21 mouse cellular contexts compared by ENCODE assay signal in the genomic region with DNA sequence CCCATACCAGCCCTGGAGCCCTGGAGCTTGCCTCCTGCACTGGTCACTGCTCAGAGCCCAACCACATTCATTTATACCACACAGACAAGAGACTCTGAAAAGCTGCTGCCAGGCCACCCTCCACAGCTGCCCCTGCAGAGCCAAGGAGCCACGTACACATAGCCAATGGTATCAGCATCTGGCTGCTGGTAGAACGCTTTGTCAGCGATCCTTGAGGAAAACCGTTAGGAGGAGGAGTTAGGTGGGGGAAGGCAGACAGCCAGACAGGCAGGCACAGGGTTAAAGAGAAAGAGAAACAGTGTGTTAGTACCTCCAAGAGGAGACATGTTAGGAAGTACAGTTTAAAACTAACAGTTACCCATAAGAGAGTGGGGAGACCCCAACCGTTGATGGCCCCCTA. TPM values are rescaled to one million over a fixed set of nuclear protein-coding genes. Genes with fewer than 3 reads are reported as not detected.
DNase-seq lines count a peak whose midpoint lies in the region; ATAC-seq and TF ChIP-seq lines count a peak whose summit lies in the region.
"Had no signal": no experiment of that assay in that cellular context is flagged by ENCODE, and none has a peak within 500 bp of the region (broad histone marks: within the 10 kb centered on the region; RNA-seq: fewer than 3 reads in every experiment).

No protein-coding gene starts in this region.

- no peak for DNase-seq in gastrocnemius, adult 2 months
- no peak for DNase-seq in gastrocnemius, postnatal 36 days
- no peak for DNase-seq in heart, adult 2 months
- peak; percentile 42 to 70 for DNase-seq in kidney, postnatal 25 days
- DNase-seq in layer of hippocampus, postnatal 36 days = no peak
- DNase-seq: adrenal gland, postnatal 25 days; cerebellum, adult 11 months; gastrocnemius, postnatal 14 days; lung, adult 18-20 months; retina, postnatal 1 day had no signal

- peak overlapping the region; percentile 46; the same call in 1 of the 2 replicates for H3K27ac ChIP-seq in gastrocnemius, adult 2 months
- H3K27ac ChIP-seq in heart, embryonic 16.5 days (ENCODE audit: low read length) = peak overlapping the region; percentile 85
- H3K27ac ChIP-seq in heart, adult 2 months = no peak overlapping the region
- no peak overlapping the region for H3K27ac ChIP-seq in kidney, embryonic 15.5 days
- H3K27ac ChIP-seq in intestine, embryonic 16.5 days (ENCODE audit: low read length) = 0 out of 2 replicates have a peak overlapping the region, but pooled peaks have one; percentile 24
- H3K27ac ChIP-seq: embryonic facial prominence, embryonic 15.5 days; forebrain, embryonic 10.5 days; kidney, postnatal 0 days; macrophage; midbrain, embryonic 10.5 days; stomach, embryonic 15.5 days had no signal

- H3K79me2 ChIP-seq in heart, adult 2 months (replicated peaks; ENCODE audit: control insufficient read depth, insufficient read depth, low read length) = no peaks in the 10 kb centered on the region; the same call in 1 of the 2 replicates

- H3K4me3 ChIP-seq in gastrocnemius, adult 2 months = no peak overlapping the region
- no peak overlapping the region for H3K4me3 ChIP-seq in heart, embryonic 16.5 days (ENCODE audit: low read length)
- no peak overlapping the region for H3K4me3 ChIP-seq in heart, adult 2 months
- no peak overlapping the region for H3K4me3 ChIP-seq in kidney, embryonic 15.5 days (replicated peaks)
- H3K4me3 ChIP-seq in intestine, embryonic 16.5 days (ENCODE audit: low read length) = no peak overlapping the region
- H3K4me3 ChIP-seq: embryonic facial prominence, embryonic 15.5 days; forebrain, embryonic 10.5 days; midbrain, embryonic 10.5 days; stomach, embryonic 15.5 days had no signal

- 0 out of 2 replicates have a peak overlapping the region, but pooled peaks have one; percentile 11 for H3K9ac ChIP-seq in heart, embryonic 16.5 days (ENCODE audit: low read length)
- H3K9ac ChIP-seq in heart, adult 2 months (ENCODE audit: low read depth, low read length) = no peak overlapping the region
- H3K9ac ChIP-seq in kidney, embryonic 15.5 days = no peak overlapping the region; the same call in 1 of the 2 replicates
- 0 out of 2 replicates have a peak overlapping the region, but pooled peaks have one; percentile 21 for H3K9ac ChIP-seq in intestine, embryonic 16.5 days (ENCODE audit: low read depth, low read length)
- H3K9ac ChIP-seq: embryonic facial prominence, embryonic 15.5 days; stomach, embryonic 15.5 days had no signal

- no peaks in the 10 kb centered on the region for H3K27me3 ChIP-seq in heart, embryonic 16.5 days (ENCODE audit: control insufficient read depth, insufficient read depth, low read length)
- H3K27me3 ChIP-seq in heart, adult 2 months (ENCODE audit: control insufficient read depth, insufficient read depth, low read length) = no peaks in the 10 kb centered on the region
- no peaks in the 10 kb centered on the region for H3K27me3 ChIP-seq in kidney, embryonic 15.5 days
- H3K27me3 ChIP-seq in intestine, embryonic 16.5 days (replicated peaks; ENCODE audit: control insufficient read depth, insufficient read depth, low read length) = no peaks in the 10 kb centered on the region
- H3K27me3 ChIP-seq: CH12.LX; embryonic facial prominence, embryonic 15.5 days; stomach, embryonic 15.5 days had no signal

- peak overlapping the region; percentile 43; the same call in 1 of the 2 replicates for H3K4me2 ChIP-seq in heart, embryonic 16.5 days (ENCODE audit: low read depth, low read length)
- H3K4me2 ChIP-seq in kidney, embryonic 15.5 days = no peak overlapping the region
- no peak overlapping the region for H3K4me2 ChIP-seq in intestine, embryonic 16.5 days (ENCODE audit: low read depth, low read length)
- H3K4me2 ChIP-seq: embryonic facial prominence, embryonic 15.5 days; liver, embryonic 11.5 days; stomach, embryonic 15.5 days had no signal

- H3K36me3 ChIP-seq in heart, embryonic 16.5 days (ENCODE audit: control insufficient read depth, insufficient read depth) = peaks cover 5% of the 10 kb centered on the region; the same call in 1 of the 2 replicates
- H3K36me3 ChIP-seq in heart, adult 2 months (ENCODE audit: control insufficient read depth, insufficient read depth, low read length) = no peaks in the 10 kb centered on the region
- H3K36me3 ChIP-seq in kidney, embryonic 15.5 days = peaks cover 50% of the 10 kb centered on the region
- H3K36me3 ChIP-seq in intestine, embryonic 16.5 days (ENCODE audit: control insufficient read depth, insufficient read depth, low read length) = no peaks in the 10 kb centered on the region
- H3K36me3 ChIP-seq: stomach, embryonic 15.5 days had no signal

- no peak for TF ChIP-seq CTCF in gastrocnemius, adult 2 months (IDR thresholded peaks at IDR 0.05)
- TF ChIP-seq CTCF in heart, adult 2 months (IDR thresholded peaks at IDR 0.05) = no peak

- no peak for ATAC-seq in heart, embryonic 16.5 days (replicated peaks; ENCODE audit: extremely low read depth, insufficient read depth, low FRiP score)
- ATAC-seq in kidney, embryonic 15.5 days (replicated peaks; ENCODE audit: low FRiP score) = no peak
- ATAC-seq in intestine, embryonic 16.5 days = no peak; the same call in 1 of the 2 replicates

- intact Hi-C loops in gastrocnemius, adult 2 months (cut with DNase I) = no loop called here
- intact Hi-C loops in gastrocnemius, postnatal 36 days (cut with DNase I) = no loop called here
- intact Hi-C loops in heart, adult 2 months (cut with DNase I) = no loop called here

- H3K9me3 ChIP-seq in heart, embryonic 16.5 days (replicated peaks; ENCODE audit: control insufficient read depth, low read length) = no peaks in the 10 kb centered on the region
- no peaks in the 10 kb centered on the region for H3K9me3 ChIP-seq in kidney, embryonic 15.5 days (replicated peaks)
- H3K9me3 ChIP-seq in intestine, embryonic 16.5 days (ENCODE audit: control insufficient read depth, low read length) = no peaks in the 10 kb centered on the region
- H3K9me3 ChIP-seq: embryonic facial prominence, embryonic 15.5 days; forebrain, embryonic 10.5 days; stomach, embryonic 15.5 days had no signal

- TF ChIP-seq EP300 in heart, adult 2 months (IDR thresholded peaks at IDR 0.05; ENCODE audit: insufficient read depth, low read depth, low read length) = no peak

- peaks cover 26% of the 10 kb centered on the region for H3K4me1 ChIP-seq in heart, embryonic 16.5 days (ENCODE audit: control insufficient read depth, insufficient read depth, low read length)
- peaks cover 6% of the 10 kb centered on the region for H3K4me1 ChIP-seq in heart, adult 2 months (ENCODE audit: control insufficient read depth, insufficient read depth, low read length)
- H3K4me1 ChIP-seq in kidney, embryonic 15.5 days = peaks cover 5% of the 10 kb centered on the region
- peaks cover 9% of the 10 kb centered on the region for H3K4me1 ChIP-seq in intestine, embryonic 16.5 days (ENCODE audit: control insufficient read depth, insufficient read depth, low read length)
- H3K4me1 ChIP-seq: stomach, embryonic 15.5 days had no signal

- 39% methylated on average over 5 of the region's 5 CpGs for WGBS in heart, embryonic 16.5 days
- 53% methylated on average over 5 of the region's 5 CpGs for WGBS in heart, adult 2 months
- WGBS in kidney, embryonic 15.5 days = 54% methylated on average over 5 of the region's 5 CpGs
- 59% methylated on average over 5 of the region's 5 CpGs for WGBS in intestine, embryonic 16.5 days

- no peak for TF ChIP-seq POLR2A in heart, adult 2 months (IDR thresholded peaks at IDR 0.05; ENCODE audit: insufficient read depth, low read depth, low read length)

RNA-seq across cellular contexts. Expression of a gene that starts 6.9 kb away (rescaled TPM):
- 100 to 1,000 TPM; 148 to 150 TPM for total RNA-seq in gastrocnemius, adult 2 months (2021)
- 100 to 1,000 TPM; 145 to 149 TPM for total RNA-seq in gastrocnemius, postnatal 36 days (2021)
- polyA plus RNA-seq in heart, embryonic 16.5 days (2015; fragmentation: Nextera tagmentation; extraction: Ambion mirVana) = 272 and 295 TPM in 2 replicates
- 100 to 1,000 TPM; 169 to 189 TPM for total RNA-seq in heart, adult 2 months (2021)
- 189 and 270 TPM in 2 replicates for polyA plus RNA-seq in heart, adult 2 months (2012; rRNA removed)
- polyA plus RNA-seq in kidney, embryonic 15.5 days (2015; fragmentation: Nextera tagmentation; extraction: Ambion mirVana) = 205 and 219 TPM in 2 replicates
- 260 TPM in 2 replicates for polyA plus RNA-seq in intestine, embryonic 16.5 days (2015; fragmentation: Nextera tagmentation; extraction: Ambion mirVana)
- 100 to 1,000 TPM; 169 to 175 TPM for total RNA-seq in layer of hippocampus, postnatal 36 days (2021)

RNA-seq across cellular contexts. Expression of a gene that starts 7.0 kb away (rescaled TPM):
- total RNA-seq in gastrocnemius, adult 2 months (2021) = 10 to 100 TPM; 16.2 to 20.5 TPM
- 10 to 100 TPM; 17.7 to 17.9 TPM for total RNA-seq in gastrocnemius, postnatal 36 days (2021)
- polyA plus RNA-seq in heart, embryonic 16.5 days (2015; fragmentation: Nextera tagmentation; extraction: Ambion mirVana) = 55.0 and 56.7 TPM in 2 replicates
- 10 to 100 TPM; 16.5 to 17.1 TPM for total RNA-seq in heart, adult 2 months (2021)
- polyA plus RNA-seq in heart, adult 2 months (2012; rRNA removed) = 5.9 and 10.0 TPM in 2 replicates
- 90.2 and 95.5 TPM in 2 replicates for polyA plus RNA-seq in kidney, embryonic 15.5 days (2015; fragmentation: Nextera tagmentation; extraction: Ambion mirVana)
- polyA plus RNA-seq in intestine, embryonic 16.5 days (2015; fragmentation: Nextera tagmentation; extraction: Ambion mirVana) = 75.3 and 91.4 TPM in 2 replicates
- total RNA-seq in layer of hippocampus, postnatal 36 days (2021) = 10 to 100 TPM; 25.6 to 28.0 TPM

RNA-seq across cellular contexts. Expression of a gene that starts 14.3 kb away (rescaled TPM):
- total RNA-seq in gastrocnemius, adult 2 months (2021) = 100 to 1,000 TPM; 130 to 160 TPM
- 100 to 1,000 TPM; 132 to 139 TPM for total RNA-seq in gastrocnemius, postnatal 36 days (2021)
- 54.8 and 58.9 TPM in 2 replicates for polyA plus RNA-seq in heart, embryonic 16.5 days (2015; fragmentation: Nextera tagmentation; extraction: Ambion mirVana)
- total RNA-seq in heart, adult 2 months (2021) = 100 to 1,000 TPM in 1 of 2 experiments, 10 to 100 TPM in 1; 96.6 to 105 TPM
- polyA plus RNA-seq in heart, adult 2 months (2012; rRNA removed) = 51.2 and 64.1 TPM in 2 replicates
- polyA plus RNA-seq in kidney, embryonic 15.5 days (2015; fragmentation: Nextera tagmentation; extraction: Ambion mirVana) = 44.8 and 45.6 TPM in 2 replicates
- polyA plus RNA-seq in intestine, embryonic 16.5 days (2015; fragmentation: Nextera tagmentation; extraction: Ambion mirVana) = 80.1 and 87.4 TPM in 2 replicates
- 100 to 1,000 TPM; 261 to 274 TPM for total RNA-seq in layer of hippocampus, postnatal 36 days (2021)

RNA-seq across cellular contexts. Expression of a gene that starts 22.1 kb away (rescaled TPM):
- 1 to 10 TPM; 2.0 to 3.2 TPM for total RNA-seq in gastrocnemius, adult 2 months (2021)
- 1 to 10 TPM; 2.5 to 3.0 TPM for total RNA-seq in gastrocnemius, postnatal 36 days (2021)
- 15.9 and 19.4 TPM in 2 replicates for polyA plus RNA-seq in heart, embryonic 16.5 days (2015; fragmentation: Nextera tagmentation; extraction: Ambion mirVana)
- total RNA-seq in heart, adult 2 months (2021) = 1 to 10 TPM; 6.2 to 6.8 TPM
- 8.9 and 11.8 TPM in 2 replicates for polyA plus RNA-seq in heart, adult 2 months (2012; rRNA removed)
- polyA plus RNA-seq in kidney, embryonic 15.5 days (2015; fragmentation: Nextera tagmentation; extraction: Ambion mirVana) = 34.0 and 36.1 TPM in 2 replicates
- polyA plus RNA-seq in intestine, embryonic 16.5 days (2015; fragmentation: Nextera tagmentation; extraction: Ambion mirVana) = 18.8 and 21.5 TPM in 2 replicates
- total RNA-seq in layer of hippocampus, postnatal 36 days (2021) = 10 to 100 TPM; 35.2 to 36.2 TPM

RNA-seq across cellular contexts. Expression of a gene that starts 24.7 kb away (rescaled TPM):
- total RNA-seq in gastrocnemius, adult 2 months (2021) = 10 to 100 TPM; 11.1 to 16.8 TPM
- 10 to 100 TPM; 10.5 to 13.8 TPM for total RNA-seq in gastrocnemius, postnatal 36 days (2021)
- 39.8 and 42.7 TPM in 2 replicates for polyA plus RNA-seq in heart, embryonic 16.5 days (2015; fragmentation: Nextera tagmentation; extraction: Ambion mirVana)
- 10 to 100 TPM; 20.4 to 21.4 TPM for total RNA-seq in heart, adult 2 months (2021)
- 9.2 and 17.2 TPM in 2 replicates for polyA plus RNA-seq in heart, adult 2 months (2012; rRNA removed)
- polyA plus RNA-seq in kidney, embryonic 15.5 days (2015; fragmentation: Nextera tagmentation; extraction: Ambion mirVana) = 77.2 and 77.4 TPM in 2 replicates
- polyA plus RNA-seq in intestine, embryonic 16.5 days (2015; fragmentation: Nextera tagmentation; extraction: Ambion mirVana) = 61.0 and 70.2 TPM in 2 replicates
- 10 to 100 TPM; 61.3 to 61.6 TPM for total RNA-seq in layer of hippocampus, postnatal 36 days (2021)

Comparison
In these comparisons a context has a peak if more than half of its experiments do, and no peak if none do; other contexts are left out.
1. H3K27ac ChIP-seq: peak in gastrocnemius, adult 2 months (single experiment), heart, embryonic 16.5 days (single experiment) and intestine, embryonic 16.5 days (single experiment); none in heart, adult 2 months (single experiment) and kidney, embryonic 15.5 days (single experiment).
2. H3K9ac ChIP-seq: peak in heart, embryonic 16.5 days (single experiment) and intestine, embryonic 16.5 days (single experiment); none in heart, adult 2 months (single experiment) and kidney, embryonic 15.5 days (single experiment).
3. DNase-seq: peak in kidney, postnatal 25 days (2 of 2); none in gastrocnemius, adult 2 months (single experiment), gastrocnemius, postnatal 36 days (0 of 2), heart, adult 2 months (0 of 2) and layer of hippocampus, postnatal 36 days (0 of 2).